Mouse (Mus musculus) liver (tissue): ENCODE measurements around the gene Fkbp6.

Experiments
- DNase-seq: peaks from one replicate; pipeline ENCODE4 v3.0.0-alpha.2; 2020; ENCODE audit warnings: mixed read lengths

The Fkbp6 gene

GRCm38 (mm10) chr5:135271563-135272165 is 78.2 kb downstream of the Fkbp6 start:
- no peak for DNase-seq

- DNase-seq: no peak
Measured at GRCm38 (mm10) chr5:135270361-135270760, 79.5 kb downstream of the Fkbp6 start.

GRCm38 (mm10) chr5:135269451-135269850 is 80.4 kb downstream of the Fkbp6 start:
- DNase-seq: no peak

GRCm38 (mm10) chr5:135264548-135264947 is 85.3 kb downstream of the Fkbp6 start:
- DNase-seq: no peak

- DNase-seq: peak; percentile 30
Measured at GRCm38 (mm10) chr5:135263866-135264503, 85.9 kb downstream of the Fkbp6 start.

GRCm38 (mm10) chr5:135258280-135259150 is 91.3 kb downstream of the Fkbp6 start:
- no peak for DNase-seq

GRCm38 (mm10) chr5:135257559-135257958 is 92.3 kb downstream of the Fkbp6 start:
- no peak for DNase-seq

GRCm38 (mm10) chr5:135256166-135256565 is 93.7 kb downstream of the Fkbp6 start:
- no peak for DNase-seq

GRCm38 (mm10) chr5:135253741-135254401 is 96.0 kb downstream of the Fkbp6 start:
- no peak for DNase-seq

GRCm38 (mm10) chr5:135251079-135251454 is 98.8 kb downstream of the Fkbp6 start, which contains the start of gene Fzd9:
Gene Fzd9, minus strand, starts transcription at chr5:135251230.
- DNase-seq: peak; percentile 83

- DNase-seq: no peak
Measured at GRCm38 (mm10) chr5:135250186-135251078, 99.4 kb downstream of the Fkbp6 start.

- DNase-seq: no peak
Measured at GRCm38 (mm10) chr5:135248956-135249676, 100.7 kb downstream of the Fkbp6 start.

- no peak for DNase-seq
Measured at GRCm38 (mm10) chr5:135247337-135247736, 102.5 kb downstream of the Fkbp6 start.

GRCm38 (mm10) chr5:135246531-135246930 is 103.3 kb downstream of the Fkbp6 start:
- DNase-seq: no peak

- no peak for DNase-seq
Measured at GRCm38 (mm10) chr5:135243166-135243565, 106.7 kb downstream of the Fkbp6 start.

GRCm38 (mm10) chr5:135242608-135243007 is 107.2 kb downstream of the Fkbp6 start:
- DNase-seq: no peak

GRCm38 (mm10) chr5:135242136-135242535 is 107.7 kb downstream of the Fkbp6 start:
- DNase-seq: no peak
